Mouse (Mus musculus) hindbrain, embryonic 14.5 days (tissue): ENCODE measurements around the gene Wnt7b. TPM values are rescaled to one million over a fixed set of nuclear protein-coding genes. Genes with fewer than 3 reads are reported as not detected.

Source experiments
- ATAC-seq: fragments of 200-750 bp; cut with Nextera tagmentation; 2 replicates; pipeline ENCODE4 v1.8.0; 2017; ENCODE audit warnings: moderate number of reproducible peaks, mild to moderate bottlenecking, moderate TSS enrichment, moderate library complexity; ENCODE audit not compliant: low FRiP score
- DNase-seq: peaks from one replicate; pipeline ENCODE4 v3.0.0-alpha.2; 2015; ENCODE audit warnings: low spot score
- H3K27ac ChIP-seq: fragments of 300-500 bp; sonication (generic); 2 replicates; pipeline ENCODE4 v1.5.1; 2014; ENCODE audit warnings: mild to moderate bottlenecking, moderate library complexity
- H3K27me3 ChIP-seq: fragments of 300-500 bp; sonication (generic); 2 replicates; pipeline ENCODE4 v1.6.1; 2014; ENCODE audit warnings: mild to moderate bottlenecking, low read length, mixed read lengths; ENCODE audit not compliant: control insufficient read depth, insufficient read depth
- H3K36me3 ChIP-seq: fragments of 300-500 bp; sonication (generic); replicated peaks from 2 replicates; pipeline ENCODE4 v1.6.1; 2014; ENCODE audit not compliant: control insufficient read depth, insufficient read depth
- H3K4me1 ChIP-seq: fragments of 300-500 bp; sonication (generic); replicated peaks from 2 replicates; pipeline ENCODE4 v1.6.1; 2014; ENCODE audit warnings: antibody characterized with exemption, low read length, mixed read lengths; ENCODE audit not compliant: control insufficient read depth, insufficient read depth
- H3K4me2 ChIP-seq: fragments of 300-500 bp; sonication (generic); replicated peaks from 2 replicates; pipeline ENCODE4 v1.6.1; 2014; ENCODE audit warnings: mild to moderate bottlenecking, moderate library complexity
- H3K4me3 ChIP-seq: fragments of 300-500 bp; sonication (generic); replicated peaks from 2 replicates; pipeline ENCODE4 v1.5.1; 2014; ENCODE audit warnings: mild to moderate bottlenecking, low read length
- H3K9ac ChIP-seq: fragments of 300-500 bp; sonication (generic); 2 replicates; pipeline ENCODE4 v1.6.1; 2014
- H3K9me3 ChIP-seq: fragments of 300-500 bp; sonication (generic); 2 replicates; pipeline ENCODE4 v1.6.1; 2016; ENCODE audit warnings: low read length; ENCODE audit not compliant: control insufficient read depth
- WGBS: fragments of 180-500 bp; shearing (Covaris S2); extraction: QIAGEN DNeasy Blood & Tissue Kit; methylation state at CpG from one replicate; pipeline ENCODE4 v1.1.7; 2014; 5-methylcytosine and 5-hydroxymethylcytosine counted together
- polyA plus RNA-seq: library from polyadenylated mRNA; unstranded; fragments of >200 nt; fragmentation: Nextera tagmentation; extraction: Ambion mirVana; gene quantifications from 2 replicates; pipeline ENCODE4 v1.2.1, GENCODE M21; 2014

Wnt7b gene
- polyA plus RNA-seq, 1 experiment from 2014 or later, result 30.8 TPM

GRCm38 (mm10) chr15:85488900-85489299, 93.4 kb downstream of the Wnt7b start:
- WGBS, result 71% methylated on average over 10 of the region's 10 CpGs
- no peak for DNase-seq

More at GRCm38 (mm10) chr15:85488900-85489299, 93.4 kb downstream of the Wnt7b start:
- no peak overlapping the region for H3K4me2 ChIP-seq
- ATAC-seq, result no peak
- no peak overlapping the region for H3K9ac ChIP-seq
- H3K27ac ChIP-seq, result no peak overlapping the region
- H3K4me1 ChIP-seq, result peaks cover 3% of the 10 kb centered on the region
- no peak overlapping the region for H3K4me3 ChIP-seq
- H3K9me3 ChIP-seq, result peaks cover 10% of the 10 kb centered on the region
- no peaks in the 10 kb centered on the region for H3K36me3 ChIP-seq
- H3K27me3 ChIP-seq, result no peaks in the 10 kb centered on the region

Other genes with a start within 250 kb of the Wnt7b start
- 534 and 568 TPM in 2 replicates for gene Atxn10, start 246.2 kb downstream of the Wnt7b start, polyA plus RNA-seq
- not detected in 2 replicates for gene 7530416G11Rik, start 79.2 kb downstream of the Wnt7b start, polyA plus RNA-seq
- 1.2 and 1.6 TPM in 2 replicates for gene Ppara, start 152.5 kb upstream of the Wnt7b start, polyA plus RNA-seq
- 16.5 and 21.0 TPM in 2 replicates for gene Cdpf1, start 229.2 kb upstream of the Wnt7b start, polyA plus RNA-seq
- gene Pkdrej, start 239.3 kb upstream of the Wnt7b start, polyA plus RNA-seq, result 0.10 and 0.11 TPM in 2 replicates
- 2.7 and 3.1 TPM in 2 replicates for gene Ttc38, start 249.8 kb upstream of the Wnt7b start, polyA plus RNA-seq